Mouse (Mus musculus): ENCODE measurements around the gene Avpi1. TPM values are rescaled to one million over a fixed set of nuclear protein-coding genes. Genes with fewer than 3 reads are reported as not detected.

The Avpi1 gene
- 5.3 and 5.4 TPM in 2 replicates for total RNA-seq (2017)

- ATAC-seq (replicated peaks in 1 of 2; ENCODE audit: insufficient read depth in 1 of 2, low FRiP score in 2 of 2, low TSS enrichment in 1 of 2, low read depth in 1 of 2, poor library complexity in 2 of 2, severe bottlenecking in 2 of 2), result peak; percentile 83 to 91
Measured at GRCm38 (mm10) chr19:42128787-42129508, at the start of gene Avpi1. Avpi1 (minus strand) TSS chr19:42129059.

- ATAC-seq (replicated peaks in 1 of 2; ENCODE audit: insufficient read depth in 1 of 2, low FRiP score in 2 of 2, low TSS enrichment in 1 of 2, low read depth in 1 of 2, poor library complexity in 2 of 2, severe bottlenecking in 2 of 2), result 0 out of 4 replicates have a peak, but pooled peaks of 1 of the 2 experiments have one; percentile 4
Measured at GRCm38 (mm10) chr19:42177461-42177860, 48.6 kb upstream of the Avpi1 start.

- ATAC-seq (replicated peaks in 1 of 2; ENCODE audit: insufficient read depth in 1 of 2, low FRiP score in 2 of 2, low TSS enrichment in 1 of 2, low read depth in 1 of 2, poor library complexity in 2 of 2, severe bottlenecking in 2 of 2), result peak; percentile 82 to 88
Measured at GRCm38 (mm10) chr19:42176841-42177240, 48.0 kb upstream of the Avpi1 start.

GRCm38 (mm10) chr19:42170025-42170969 is 41.4 kb upstream of the Avpi1 start:
- peak; percentile 91 to 93 for ATAC-seq (replicated peaks in 1 of 2; ENCODE audit: insufficient read depth in 1 of 2, low FRiP score in 2 of 2, low TSS enrichment in 1 of 2, low read depth in 1 of 2, poor library complexity in 2 of 2, severe bottlenecking in 2 of 2)

- no peak for ATAC-seq (replicated peaks in 1 of 2; ENCODE audit: insufficient read depth in 1 of 2, low FRiP score in 2 of 2, low TSS enrichment in 1 of 2, low read depth in 1 of 2, poor library complexity in 2 of 2, severe bottlenecking in 2 of 2)
Measured at GRCm38 (mm10) chr19:42169322-42169975, 40.6 kb upstream of the Avpi1 start.

GRCm38 (mm10) chr19:42167489-42167888 is 38.6 kb upstream of the Avpi1 start:
- no peak for ATAC-seq (replicated peaks in 1 of 2; ENCODE audit: insufficient read depth in 1 of 2, low FRiP score in 2 of 2, low TSS enrichment in 1 of 2, low read depth in 1 of 2, poor library complexity in 2 of 2, severe bottlenecking in 2 of 2)

GRCm38 (mm10) chr19:42166766-42167165 is 37.9 kb upstream of the Avpi1 start:
- ATAC-seq (replicated peaks in 1 of 2; ENCODE audit: insufficient read depth in 1 of 2, low FRiP score in 2 of 2, low TSS enrichment in 1 of 2, low read depth in 1 of 2, poor library complexity in 2 of 2, severe bottlenecking in 2 of 2), result no peak

GRCm38 (mm10) chr19:42166130-42166529 is 37.3 kb upstream of the Avpi1 start:
- peak; percentile 51 to 52; a peak in 2 of 4 replicates for ATAC-seq (replicated peaks in 1 of 2; ENCODE audit: insufficient read depth in 1 of 2, low FRiP score in 2 of 2, low TSS enrichment in 1 of 2, low read depth in 1 of 2, poor library complexity in 2 of 2, severe bottlenecking in 2 of 2)

GRCm38 (mm10) chr19:42164188-42164587 is 35.3 kb upstream of the Avpi1 start:
- no peak for ATAC-seq (replicated peaks in 1 of 2; ENCODE audit: insufficient read depth in 1 of 2, low FRiP score in 2 of 2, low TSS enrichment in 1 of 2, low read depth in 1 of 2, poor library complexity in 2 of 2, severe bottlenecking in 2 of 2)

GRCm38 (mm10) chr19:42163764-42164163 is 34.9 kb upstream of the Avpi1 start, which contains the start of gene Zfyve27:
Zfyve27 (plus strand) TSS chr19:42163951.
- no peak for ATAC-seq (replicated peaks in 1 of 2; ENCODE audit: insufficient read depth in 1 of 2, low FRiP score in 2 of 2, low TSS enrichment in 1 of 2, low read depth in 1 of 2, poor library complexity in 2 of 2, severe bottlenecking in 2 of 2)

- 0 out of 4 replicates have a peak, but pooled peaks of 1 of the 2 experiments have one; percentile 6 for ATAC-seq (replicated peaks in 1 of 2; ENCODE audit: insufficient read depth in 1 of 2, low FRiP score in 2 of 2, low TSS enrichment in 1 of 2, low read depth in 1 of 2, poor library complexity in 2 of 2, severe bottlenecking in 2 of 2)
Measured at GRCm38 (mm10) chr19:42158246-42159017, 29.6 kb upstream of the Avpi1 start.

GRCm38 (mm10) chr19:42157493-42158237 is 28.8 kb upstream of the Avpi1 start:
- peak; percentile 76 to 95 for ATAC-seq (replicated peaks in 1 of 2; ENCODE audit: insufficient read depth in 1 of 2, low FRiP score in 2 of 2, low TSS enrichment in 1 of 2, low read depth in 1 of 2, poor library complexity in 2 of 2, severe bottlenecking in 2 of 2)

GRCm38 (mm10) chr19:42151990-42152389 is 23.1 kb upstream of the Avpi1 start:
- peak; percentile 53 to 58; a peak in 3 of 4 replicates for ATAC-seq (replicated peaks in 1 of 2; ENCODE audit: insufficient read depth in 1 of 2, low FRiP score in 2 of 2, low TSS enrichment in 1 of 2, low read depth in 1 of 2, poor library complexity in 2 of 2, severe bottlenecking in 2 of 2)

- ATAC-seq (replicated peaks in 1 of 2; ENCODE audit: insufficient read depth in 1 of 2, low FRiP score in 2 of 2, low TSS enrichment in 1 of 2, low read depth in 1 of 2, poor library complexity in 2 of 2, severe bottlenecking in 2 of 2), result no peak
Measured at GRCm38 (mm10) chr19:42148569-42148860, 19.7 kb upstream of the Avpi1 start.

- peak in 1 of 2 experiments; percentile 31; a peak in 2 of 4 replicates for ATAC-seq (replicated peaks in 1 of 2; ENCODE audit: insufficient read depth in 1 of 2, low FRiP score in 2 of 2, low TSS enrichment in 1 of 2, low read depth in 1 of 2, poor library complexity in 2 of 2, severe bottlenecking in 2 of 2)
Measured at GRCm38 (mm10) chr19:42147769-42148568, 19.1 kb upstream of the Avpi1 start.
